Mouse (Mus musculus) ES-Bruce4 (cell line): ENCODE results near the gene Ifna2. TPM values are rescaled to one million over a fixed set of nuclear protein-coding genes. Genes with fewer than 3 reads are reported as not detected.

Source experiments
- H3K27ac ChIP-seq: 2 replicates; pipeline ENCODE4 v1.5.1; 2012; ENCODE audit warnings: low read length, inconsistent platforms; ENCODE audit not compliant: insufficient read depth
- H3K27me3 ChIP-seq: 2 replicates; pipeline ENCODE4 v1.6.1; 2012; ENCODE audit warnings: mild to moderate bottlenecking, low read length, inconsistent platforms; ENCODE audit not compliant: control insufficient read depth, poor library complexity, insufficient read depth, severe bottlenecking
- H3K36me3 ChIP-seq: 2 replicates; pipeline ENCODE4 v1.6.1; 2012; ENCODE audit warnings: inconsistent platforms, mild to moderate bottlenecking, low read length, moderate library complexity; ENCODE audit not compliant: control insufficient read depth, poor library complexity, insufficient read depth, severe bottlenecking
- H3K4me1 ChIP-seq: one replicate; pipeline ENCODE4 v1.8.1; 2011; ENCODE audit warnings: low read length; ENCODE audit not compliant: control insufficient read depth, insufficient read depth
- H3K4me3 ChIP-seq: 2 replicates; pipeline ENCODE4 v1.5.1; 2011; ENCODE audit warnings: low read depth, mild to moderate bottlenecking, low read length
- H3K9ac ChIP-seq: 2 replicates; pipeline ENCODE4 v1.6.1; 2012; ENCODE audit warnings: low read depth, mild to moderate bottlenecking, inconsistent platforms; ENCODE audit not compliant: poor library complexity, severe bottlenecking
- H3K9me3 ChIP-seq: replicated peaks from 2 replicates; pipeline ENCODE4 v1.6.1; 2012; ENCODE audit warnings: mild to moderate bottlenecking, low read length, inconsistent platforms; ENCODE audit not compliant: control insufficient read depth, poor library complexity, insufficient read depth, severe bottlenecking
- CTCF ChIP-seq: IDR thresholded peaks from one replicate; pipeline ENCODE4 v1.8.1; 2011; ENCODE audit warnings: low read depth, low read length
- EP300 ChIP-seq: IDR thresholded peaks from 2 replicates; pipeline ENCODE4 v1.6.1; 2011; ENCODE audit warnings: low read depth, low read length; ENCODE audit not compliant: insufficient read depth
- POLR2A ChIP-seq: IDR thresholded peaks from one replicate; pipeline ENCODE4 v1.8.1; 2011; ENCODE audit warnings: low read length; ENCODE audit not compliant: insufficient read depth
- polyA plus RNA-seq: library from polyadenylated mRNA; stranded (reverse); fragments of >200 nt; gene quantifications from 2 replicates; pipeline ENCODE4 v1.2.4, GENCODE M21; 2011; ENCODE audit warnings: low read depth; ENCODE audit not compliant: missing spikeins, insufficient read depth, insufficient read length

Gene Ifna2
- polyA plus RNA-seq, 1 experiment: not detected

- no peaks in the 10 kb centered on the region; the same call in 1 of the 2 replicates for H3K27me3 ChIP-seq
- H3K9me3 ChIP-seq: peaks cover 11% of the 10 kb centered on the region
- H3K4me3 ChIP-seq: no peak within 1 kb of the TSS
- H3K36me3 ChIP-seq: no peaks in the 10 kb centered on the region
- H3K4me1 ChIP-seq: no peaks in the 10 kb centered on the region
- TF ChIP-seq EP300: no peak
- no peak for TF ChIP-seq CTCF
- no peak for TF ChIP-seq POLR2A
- peak within 1 kb of the TSS; percentile 41; the same call in 1 of the 2 replicates for H3K27ac ChIP-seq
- no peak within 1 kb of the TSS for H3K9ac ChIP-seq
These were observed 39.4 kb downstream of the Ifna2 start, which contains the start of gene Ifna13 for GRCm38 (mm10) chr4:88644359-88644758. TSS of gene Ifna13 (minus strand) at chr4:88644459.

- Histone ChIP-seq H3K36me3 (no peaks in the 10 kb centered on the region), H3K9ac (no peak overlapping the region), H3K4me1 (no peaks in the 10 kb centered on the region)
These were observed 41.2 kb downstream of the Ifna2 start for GRCm38 (mm10) chr4:88642526-88642925.

GRCm38 (mm10) chr4:88641077-88641831 lies 42.5 kb downstream of the Ifna2 start:
- TF ChIP-seq CTCF: peak; percentile 39
- no peak for TF ChIP-seq POLR2A
- TF ChIP-seq EP300: no peak
- no peak overlapping the region for H3K27ac ChIP-seq
- H3K27me3 ChIP-seq: no peaks in the 10 kb centered on the region
- peaks cover 11% of the 10 kb centered on the region for H3K9me3 ChIP-seq
- no peaks in the 10 kb centered on the region for H3K36me3 ChIP-seq
- H3K4me3 ChIP-seq: no peak overlapping the region
- no peaks in the 10 kb centered on the region for H3K4me1 ChIP-seq
- H3K9ac ChIP-seq: no peak overlapping the region

More at GRCm38 (mm10) chr4:88642526-88642925, 41.2 kb downstream of the Ifna2 start:
- H3K4me3 ChIP-seq: no peak overlapping the region
- H3K9me3 ChIP-seq: peaks cover 11% of the 10 kb centered on the region
- no peak for TF ChIP-seq CTCF
- no peak for TF ChIP-seq EP300
- no peak for TF ChIP-seq POLR2A
- H3K27ac ChIP-seq: no peak overlapping the region
- no peaks in the 10 kb centered on the region for H3K27me3 ChIP-seq

GRCm38 (mm10) chr4:88640704-88641076 lies 43.0 kb downstream of the Ifna2 start:
- H3K9me3 ChIP-seq: peaks cover 11% of the 10 kb centered on the region
- H3K4me3 ChIP-seq: no peak overlapping the region

GRCm38 (mm10) chr4:88634311-88634710 lies 49.4 kb downstream of the Ifna2 start, which contains the start of gene C87499:
TSS of gene C87499 (minus strand) at chr4:88634411.
- Histone ChIP-seq H3K4me3 (no peak within 1 kb of the TSS), H3K36me3 (no peaks in the 10 kb centered on the region), H3K27ac (no peak within 1 kb of the TSS), H3K9me3 (no peaks in the 10 kb centered on the region), H3K4me1 (no peaks in the 10 kb centered on the region), H3K27me3 (no peaks in the 10 kb centered on the region), H3K9ac (no peak within 1 kb of the TSS)
- TF ChIP-seq CTCF: no peak

More at GRCm38 (mm10) chr4:88640704-88641076, 43.0 kb downstream of the Ifna2 start:
- Histone ChIP-seq H3K27me3 (no peaks in the 10 kb centered on the region), H3K4me1 (no peaks in the 10 kb centered on the region), H3K27ac (no peak overlapping the region), H3K9ac (no peak overlapping the region), H3K36me3 (no peaks in the 10 kb centered on the region)
- TF ChIP-seq EP300: no peak
- no peak for TF ChIP-seq CTCF

Other genes with a start within 250 kb of the Ifna2 start
- gene Hacd4, start 245.0 kb downstream of the Ifna2 start, polyA plus RNA-seq: 2.3 and 3.0 TPM in 2 replicates
- gene Ifnb1, start 161.1 kb downstream of the Ifna2 start, polyA plus RNA-seq: not detected in 2 replicates
- not detected in 2 replicates for gene Ifna15, start 125.7 kb downstream of the Ifna2 start, polyA plus RNA-seq
- gene Ifna14, start 112.1 kb downstream of the Ifna2 start, polyA plus RNA-seq: not detected in 2 replicates
- gene Ifna9, start 91.5 kb downstream of the Ifna2 start, polyA plus RNA-seq: not detected in 2 replicates
- gene Ifna12, start 80.5 kb downstream of the Ifna2 start, polyA plus RNA-seq: not detected in 2 replicates
- not detected in 2 replicates for gene C87499, start 49.5 kb downstream of the Ifna2 start, polyA plus RNA-seq
- not detected in 2 replicates for gene Ifna13, start 39.5 kb downstream of the Ifna2 start, polyA plus RNA-seq
- gene Ifna16, start 7.0 kb downstream of the Ifna2 start, polyA plus RNA-seq: not detected in 2 replicates
- not detected in 2 replicates for gene Ifnab, start 7.4 kb upstream of the Ifna2 start, polyA plus RNA-seq
- not detected in 2 replicates for gene Gm26566, start 37.9 kb upstream of the Ifna2 start, polyA plus RNA-seq
- gene Klhl9, start 38.6 kb upstream of the Ifna2 start, polyA plus RNA-seq: 79.5 and 83.1 TPM in 2 replicates
- not detected in 2 replicates for gene Gm13271, start 71.0 kb upstream of the Ifna2 start, polyA plus RNA-seq
- not detected in 2 replicates for gene Gm13283, start 76.2 kb upstream of the Ifna2 start, polyA plus RNA-seq
- not detected in 2 replicates for gene Gm13290, start 89.9 kb upstream of the Ifna2 start, polyA plus RNA-seq
- not detected in 2 replicates for gene Gm13289, start 93.0 kb upstream of the Ifna2 start, polyA plus RNA-seq
- gene Gm13272, start 95.9 kb upstream of the Ifna2 start, polyA plus RNA-seq: not detected in 2 replicates
- gene Ifnz, start 98.2 kb upstream of the Ifna2 start, polyA plus RNA-seq: not detected in 2 replicates
- gene Gm13276, start 101.8 kb upstream of the Ifna2 start, polyA plus RNA-seq: not detected in 2 replicates
- gene Gm13277, start 104.7 kb upstream of the Ifna2 start, polyA plus RNA-seq: not detected in 2 replicates
- not detected in 2 replicates for gene Gm13278, start 107.6 kb upstream of the Ifna2 start, polyA plus RNA-seq
- gene Gm13275, start 110.6 kb upstream of the Ifna2 start, polyA plus RNA-seq: not detected in 2 replicates
- not detected in 2 replicates for gene Gm13279, start 113.5 kb upstream of the Ifna2 start, polyA plus RNA-seq
- gene Gm13285, start 115.8 kb upstream of the Ifna2 start, polyA plus RNA-seq: not detected in 2 replicates
- not detected in 2 replicates for gene Gm13287, start 119.3 kb upstream of the Ifna2 start, polyA plus RNA-seq
- not detected in 2 replicates for gene Gm13288, start 121.6 kb upstream of the Ifna2 start, polyA plus RNA-seq
- not detected in 2 replicates for gene Ifna7, start 132.3 kb upstream of the Ifna2 start, polyA plus RNA-seq
- gene Ifna11, start 136.0 kb upstream of the Ifna2 start, polyA plus RNA-seq: not detected in 2 replicates
- gene Ifna6, start 143.5 kb upstream of the Ifna2 start, polyA plus RNA-seq: not detected in 2 replicates
- gene Ifna5, start 151.6 kb upstream of the Ifna2 start, polyA plus RNA-seq: not detected in 2 replicates
- not detected in 2 replicates for gene Ifna4, start 157.9 kb upstream of the Ifna2 start, polyA plus RNA-seq
- not detected in 2 replicates for gene Ifna1, start 166.2 kb upstream of the Ifna2 start, polyA plus RNA-seq
- not detected in 2 replicates for gene Ifne, start 196.3 kb upstream of the Ifna2 start, polyA plus RNA-seq